Mouse (Mus musculus) T-helper 2 cell (primary cell): ENCODE results near the gene Vsig4.
"Not testable (repeated sequence)": the region's sequence is repeated elsewhere in the genome, so short reads cannot be mapped to it uniquely, and the experiment has no call there.

Source experiments
- in situ Hi-C: fragments of 300-600 bp; cut with MboI, MseI; formaldehyde crosslinking; loops from one replicate; pipeline ENCODE4 v1.15.1; 2025; ENCODE audit warnings: high pct_unique_total_duplicates

Vsig4 gene

GRCm38 (mm10) chrX:96293338-96293737 lies at the start of gene Vsig4:
TSS of gene Vsig4 (minus strand) at chrX:96293438.
- in situ Hi-C loops = no loop called here

- in situ Hi-C loops = no loop called here
Observed at GRCm38 (mm10) chrX:96339108-96339507, 45.9 kb upstream of the Vsig4 start.

- in situ Hi-C loops = no loop called here
Observed at GRCm38 (mm10) chrX:96329764-96330163, 36.5 kb upstream of the Vsig4 start.

- in situ Hi-C loops = no loop called here
Observed at GRCm38 (mm10) chrX:96256509-96256908, 36.7 kb downstream of the Vsig4 start.

- in situ Hi-C loops = no loop called here
Observed at GRCm38 (mm10) chrX:96239644-96240043, 53.6 kb downstream of the Vsig4 start.

- in situ Hi-C loops = no loop called here
Observed at GRCm38 (mm10) chrX:96239037-96239436, 54.2 kb downstream of the Vsig4 start.

GRCm38 (mm10) chrX:96235775-96236174 lies 57.5 kb downstream of the Vsig4 start:
- in situ Hi-C loops = no loop called here

GRCm38 (mm10) chrX:96227030-96227429 lies 66.2 kb downstream of the Vsig4 start:
- in situ Hi-C loops = no loop called here

GRCm38 (mm10) chrX:96225474-96225873 lies 67.8 kb downstream of the Vsig4 start:
- in situ Hi-C loops = no loop called here

GRCm38 (mm10) chrX:96224210-96224609 lies 69.0 kb downstream of the Vsig4 start:
- in situ Hi-C loops = no loop called here

GRCm38 (mm10) chrX:96218088-96218487 lies 75.2 kb downstream of the Vsig4 start:
- in situ Hi-C loops = no loop called here

- in situ Hi-C loops = no loop called here
Observed at GRCm38 (mm10) chrX:96206872-96207271, 86.4 kb downstream of the Vsig4 start.

- in situ Hi-C loops = not testable (repeated sequence)
Observed at GRCm38 (mm10) chrX:96205143-96205542, 88.1 kb downstream of the Vsig4 start.
